7 mouse cellular contexts compared by ENCODE assay signal in genomic region chr11:86577231-86577630, GRCm38 (mm10). TPM values are rescaled to one million over a fixed set of nuclear protein-coding genes. Genes with fewer than 3 reads are reported as not detected.
A peak's percentile ranks its signal among the peaks of the same experiment; 100 is the strongest.
DNase-seq lines count a peak whose midpoint lies in the region; ATAC-seq and TF ChIP-seq lines count a peak whose summit lies in the region.

No protein-coding gene starts in this region.

- H3K36me3 ChIP-seq in heart, embryonic 15.5 days = no peaks in the 10 kb centered on the region
- H3K36me3 ChIP-seq in liver, adult 2 months (ENCODE audit: control insufficient read depth, insufficient read depth, low read length) = no peaks in the 10 kb centered on the region
- no peaks in the 10 kb centered on the region for H3K36me3 ChIP-seq in small intestine, adult 2 months (ENCODE audit: control insufficient read depth, insufficient read depth, low read length)
- H3K36me3 ChIP-seq in midbrain, embryonic 10.5 days = no peaks in the 10 kb centered on the region

- H3K79me2 ChIP-seq in liver, adult 2 months (ENCODE audit: control insufficient read depth, insufficient read depth, low read length) = no peaks in the 10 kb centered on the region

- H3K27me3 ChIP-seq in heart, embryonic 15.5 days = no peaks in the 10 kb centered on the region
- H3K27me3 ChIP-seq in liver, adult 2 months (ENCODE audit: control insufficient read depth, insufficient read depth, low read length) = no peaks in the 10 kb centered on the region
- no peaks in the 10 kb centered on the region for H3K27me3 ChIP-seq in small intestine, adult 2 months (ENCODE audit: control insufficient read depth, insufficient read depth, low read length)
- H3K27me3 ChIP-seq in midbrain, embryonic 10.5 days (ENCODE audit: low read depth, poor library complexity, severe bottlenecking) = no peaks in the 10 kb centered on the region

- no peak for TF ChIP-seq POLR2A in liver, adult 2 months (IDR thresholded peaks at IDR 0.05; ENCODE audit: extremely low read depth, insufficient read depth, low read length)
- TF ChIP-seq POLR2A in small intestine, adult 2 months (IDR thresholded peaks at IDR 0.05; ENCODE audit: low read depth, low read length) = no peak

- H3K4me1 ChIP-seq in heart, embryonic 15.5 days (replicated peaks) = peaks cover 47% of the 10 kb centered on the region
- peaks cover 31% of the 10 kb centered on the region for H3K4me1 ChIP-seq in liver, adult 2 months (ENCODE audit: control insufficient read depth, insufficient read depth, low read length)
- peaks cover 48% of the 10 kb centered on the region for H3K4me1 ChIP-seq in small intestine, adult 2 months (ENCODE audit: control insufficient read depth, insufficient read depth, insufficient read length, low read length)
- peaks cover 16% of the 10 kb centered on the region for H3K4me1 ChIP-seq in midbrain, embryonic 10.5 days

- ATAC-seq in heart, embryonic 15.5 days (replicated peaks; ENCODE audit: insufficient number of reproducible peaks, insufficient read depth, low FRiP score, low read depth) = peak; percentile 63; the same call in 1 of the 2 replicates

- 45% methylated on average over 4 of the region's 4 CpGs for WGBS in heart, embryonic 15.5 days
- 79% methylated on average over 4 of the region's 4 CpGs for WGBS in liver, adult 2 months
- 48% methylated on average over 4 of the region's 4 CpGs for WGBS in small intestine, adult 2 months
- WGBS in midbrain, embryonic 10.5 days = 70% methylated on average over 4 of the region's 4 CpGs

- TF ChIP-seq CTCF in liver, adult 2 months (IDR thresholded peaks at IDR 0.05; ENCODE audit: low read depth, low read length) = no peak
- no peak for TF ChIP-seq CTCF in small intestine, adult 2 months (IDR thresholded peaks at IDR 0.05; ENCODE audit: extremely low read depth, insufficient read length, insufficient replicate concordance, low read depth, low read length)

- no peak overlapping the region for H3K4me2 ChIP-seq in heart, embryonic 15.5 days

- H3K4me3 ChIP-seq in heart, embryonic 15.5 days = no peak overlapping the region
- no peak overlapping the region for H3K4me3 ChIP-seq in liver, adult 2 months (ENCODE audit: insufficient read depth, low read depth, low read length)
- H3K4me3 ChIP-seq in small intestine, adult 2 months (ENCODE audit: low read depth, low read length) = no peak overlapping the region
- H3K4me3 ChIP-seq in midbrain, embryonic 10.5 days = no peak overlapping the region

- H3K9ac ChIP-seq in heart, embryonic 15.5 days = no peak overlapping the region
- no peak overlapping the region for H3K9ac ChIP-seq in liver, adult 2 months (ENCODE audit: low read depth, low read length)

- peak; percentile 65 for DNase-seq in CD4-positive, CD25-positive, alpha-beta regulatory T cell, adult 2 months (ENCODE audit: low read depth, low spot score)
- peak; percentile 36 for DNase-seq in T-cell, adult 2 months (ENCODE audit: low spot score)
- DNase-seq in liver, adult 2 months (ENCODE audit: extremely low read depth, low read depth, low spot score) = peak; percentile 49
- DNase-seq in urinary bladder, postnatal 25 days (ENCODE audit: low spot score) = no peak
- DNase-seq in midbrain, embryonic 10.5 days (ENCODE audit: low spot score) = no peak

- no peaks in the 10 kb centered on the region for H3K9me3 ChIP-seq in heart, embryonic 15.5 days (replicated peaks)
- H3K9me3 ChIP-seq in midbrain, embryonic 10.5 days (replicated peaks) = no peaks in the 10 kb centered on the region

- peak overlapping the region; percentile 68 for H3K27ac ChIP-seq in heart, embryonic 15.5 days
- H3K27ac ChIP-seq in liver, adult 2 months (replicated peaks; ENCODE audit: insufficient read depth, low read depth, low read length) = peak overlapping the region; percentile 69
- peak overlapping the region; percentile 97 for H3K27ac ChIP-seq in small intestine, adult 2 months (ENCODE audit: insufficient read depth, low read depth, low read length)
- no peak overlapping the region for H3K27ac ChIP-seq in midbrain, embryonic 10.5 days (replicated peaks)

RNA-seq across cellular contexts. Expression of gene Tubd1, which starts 32.4 kb away (rescaled TPM):
- polyA plus RNA-seq in heart, embryonic 15.5 days (2015; fragmentation: Nextera tagmentation; extraction: Ambion mirVana) = 11.7 and 13.1 TPM in 2 replicates
- total RNA-seq in liver, adult 2 months (2014; rRNA removed) = 2.6 and 4.3 TPM in 2 replicates
- polyA plus RNA-seq in liver, adult 2 months (2012; rRNA removed) = 1.7 and 2.0 TPM in 2 replicates
- polyA plus RNA-seq in small intestine, adult 2 months (2012; rRNA removed) = 0.93 and 1.2 TPM in 2 replicates
- 13.0 and 14.8 TPM in 2 replicates for polyA plus RNA-seq in midbrain, embryonic 10.5 days (2016; fragmentation: Nextera tagmentation; extraction: Ambion mirVana)

RNA-seq across cellular contexts. Expression of gene Rps6kb1, which starts 32.6 kb away (rescaled TPM):
- 38.4 and 44.1 TPM in 2 replicates for polyA plus RNA-seq in heart, embryonic 15.5 days (2015; fragmentation: Nextera tagmentation; extraction: Ambion mirVana)
- 14.4 TPM in 2 replicates for total RNA-seq in liver, adult 2 months (2014; rRNA removed)
- polyA plus RNA-seq in liver, adult 2 months (2012; rRNA removed) = 6.2 and 6.3 TPM in 2 replicates
- 1.5 and 3.9 TPM in 2 replicates for polyA plus RNA-seq in small intestine, adult 2 months (2012; rRNA removed)
- polyA plus RNA-seq in midbrain, embryonic 10.5 days (2016; fragmentation: Nextera tagmentation; extraction: Ambion mirVana) = 56.2 and 58.3 TPM in 2 replicates

Comparison
In these comparisons a context has a peak if more than half of its experiments do, and no peak if none do; other contexts are left out.
1. DNase-seq: peak in CD4-positive, CD25-positive, alpha-beta regulatory T cell, adult 2 months (single experiment), T-cell, adult 2 months (single experiment) and liver, adult 2 months (single experiment); none in urinary bladder, postnatal 25 days (single experiment) and midbrain, embryonic 10.5 days (single experiment).